Mouse (Mus musculus): ENCODE measurements around the gene Slc35g3. TPM values are rescaled to one million over a fixed set of nuclear protein-coding genes. Genes with fewer than 3 reads are reported as not detected.

Slc35g3 gene
- total RNA-seq, 1 experiment, result 0.22 TPM

GRCm38 (mm10) chr11:69715929-69716328 lies 45.8 kb downstream of the Slc35g3 start:
- Histone ChIP-seq H3K4me3 (ENCODE audit: insufficient read depth in 1 of 2, low read depth in 1 of 2, low read length in 2 of 2, poor library complexity in 1 of 2, severe bottlenecking in 1 of 2) (no peak overlapping the region), H3K4me1 (ENCODE audit: control insufficient read depth in 2 of 2, insufficient read depth in 2 of 2, low read length in 2 of 2, poor library complexity in 1 of 2) (peaks cover 1 to 10% of the 10 kb centered on the region in 2 experiments; a peak in 3 of 4 replicates), H3K27ac (ENCODE audit: insufficient read depth, low read depth, low read length, poor library complexity, severe bottlenecking) (no peak overlapping the region), H3K9me3 (ENCODE audit: control insufficient read depth, insufficient read depth, low read depth, low read length) (no peaks in the 10 kb centered on the region), H3K9ac (ENCODE audit: insufficient read depth, low read depth, low read length, poor library complexity, severe bottlenecking) (no peak overlapping the region), H3K36me3 (ENCODE audit: control insufficient read depth, insufficient read depth, low read length, poor library complexity, severe bottlenecking) (no peaks in the 10 kb centered on the region)
- TF ChIP-seq HCFC1 (IDR thresholded peaks at IDR 0.05; ENCODE audit: borderline replicate concordance, insufficient read depth, low read length) (no peak), ZC3H11A (IDR thresholded peaks at IDR 0.05; ENCODE audit: borderline replicate concordance, low read depth, low read length) (no peak), MAFK (IDR thresholded peaks at IDR 0.05; ENCODE audit: insufficient read depth, low read depth, low read length) (no peak), CHD2 (IDR thresholded peaks at IDR 0.05; ENCODE audit: low read depth, low read length) (no peak), ZNF384 (IDR thresholded peaks at IDR 0.05; ENCODE audit: low read depth, low read length) (peak; percentile 69)
- in situ Hi-C loops (cut with MboI; ENCODE audit: low sequenced_read_pairs in 2 of 2, unreplicated experiment in 2 of 2), result loop anchor here in 1 of 2 experiments (10.0 kb wide), 1 partner anchor 61 kb away; the partner anchor contains the start of gene Sox15
- no peak for DNase-seq (ENCODE audit: low read depth, low spot score)

DNA sequence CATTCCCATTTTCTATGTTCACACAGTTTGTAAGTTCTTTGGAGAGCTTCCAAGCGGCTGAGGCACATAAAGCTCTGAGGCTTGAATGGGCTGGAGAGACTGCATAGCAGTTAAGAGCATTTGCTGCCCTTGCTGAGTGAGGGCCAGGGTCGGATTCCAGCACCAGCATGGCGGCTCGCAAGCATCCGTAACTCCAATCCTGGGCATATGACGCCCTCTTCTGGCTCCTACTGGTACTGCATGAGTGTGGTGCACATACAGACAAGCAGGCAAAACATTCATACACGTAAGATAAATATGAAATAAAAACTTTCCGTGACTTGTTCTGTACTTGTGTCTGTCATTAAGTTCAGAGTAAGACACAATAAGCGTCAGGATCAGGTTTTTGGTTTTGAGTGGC lies 46.3 kb downstream of the Slc35g3 start:
- TF ChIP-seq HCFC1 (IDR thresholded peaks at IDR 0.05; ENCODE audit: borderline replicate concordance, insufficient read depth, low read length) (0 out of 2 replicates have a peak, but pooled peaks have one; percentile 61), ZC3H11A (IDR thresholded peaks at IDR 0.05; ENCODE audit: borderline replicate concordance, low read depth, low read length) (peak; percentile 91), ZNF384 (IDR thresholded peaks at IDR 0.05; ENCODE audit: low read depth, low read length) (peak; percentile 50; the same call in 1 of the 2 replicates), CHD2 (IDR thresholded peaks at IDR 0.05; ENCODE audit: low read depth, low read length) (no peak), MAFK (IDR thresholded peaks at IDR 0.05; ENCODE audit: insufficient read depth, low read depth, low read length) (no peak)
- no peaks in the 10 kb centered on the region for H3K9me3 ChIP-seq (ENCODE audit: control insufficient read depth, insufficient read depth, low read depth, low read length)
- H3K4me1 ChIP-seq (ENCODE audit: control insufficient read depth in 2 of 2, insufficient read depth in 2 of 2, low read length in 2 of 2, poor library complexity in 1 of 2), result peaks cover 1 to 12% of the 10 kb centered on the region in 2 experiments; a peak in 3 of 4 replicates
- peak overlapping the region in 1 of 2 experiments; percentile 59; a peak in 2 of 4 replicates for H3K4me3 ChIP-seq (ENCODE audit: insufficient read depth in 1 of 2, low read depth in 1 of 2, low read length in 2 of 2, poor library complexity in 1 of 2, severe bottlenecking in 1 of 2)
- in situ Hi-C loops (cut with MboI; ENCODE audit: low sequenced_read_pairs in 2 of 2, unreplicated experiment in 2 of 2), result loop anchor here in 1 of 2 experiments (10.0 kb wide), 1 partner anchor 61 kb away; the partner anchor contains the start of gene Sox15
- H3K9ac ChIP-seq (ENCODE audit: insufficient read depth, low read depth, low read length, poor library complexity, severe bottlenecking), result peak overlapping the region; percentile 63
- H3K27ac ChIP-seq (ENCODE audit: insufficient read depth, low read depth, low read length, poor library complexity, severe bottlenecking), result peak overlapping the region; percentile 88
- H3K36me3 ChIP-seq (ENCODE audit: control insufficient read depth, insufficient read depth, low read length, poor library complexity, severe bottlenecking), result no peaks in the 10 kb centered on the region
- DNase-seq (ENCODE audit: low read depth, low spot score), result peak; percentile 87

DNA sequence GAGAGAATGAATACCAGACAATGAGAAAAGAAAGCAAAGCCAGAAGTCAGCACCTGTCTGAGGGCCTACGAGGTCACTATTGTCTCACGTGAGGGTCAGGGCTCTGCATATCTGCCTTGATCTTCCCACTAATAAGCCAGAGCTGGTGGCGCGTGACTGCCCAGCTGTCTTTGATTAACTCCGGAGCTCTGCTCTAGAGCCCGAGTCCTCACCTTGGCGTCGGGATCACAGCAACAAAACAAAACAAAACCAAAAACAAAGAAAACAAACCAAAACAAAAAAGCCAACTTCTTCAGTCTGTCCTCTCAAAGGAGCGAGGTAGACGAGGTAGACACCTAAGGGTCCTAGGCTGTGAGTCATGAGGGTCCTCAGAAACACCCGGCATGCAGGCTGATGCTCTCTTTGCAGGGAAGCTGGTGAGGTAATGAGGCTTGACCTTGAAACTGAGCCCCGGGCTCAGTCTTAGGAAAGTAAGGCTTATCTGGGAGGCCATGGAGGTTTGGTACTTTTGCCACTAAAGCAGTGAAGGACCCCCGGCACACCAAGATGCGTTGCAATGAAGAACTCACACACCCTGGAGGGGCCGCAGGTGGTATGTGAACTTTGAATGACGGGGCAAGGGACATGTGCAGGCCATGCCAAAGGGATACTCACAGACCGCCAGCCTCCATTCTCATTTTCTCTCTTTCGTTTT lies 47.0 kb downstream of the Slc35g3 start:
- Histone ChIP-seq H3K27ac (ENCODE audit: insufficient read depth, low read depth, low read length, poor library complexity, severe bottlenecking) (peak overlapping the region; percentile 88), H3K4me3 (ENCODE audit: insufficient read depth in 1 of 2, low read depth in 1 of 2, low read length in 2 of 2, poor library complexity in 1 of 2, severe bottlenecking in 1 of 2) (peak overlapping the region in 1 of 2 experiments; percentile 59; a peak in 2 of 4 replicates), H3K4me1 (ENCODE audit: control insufficient read depth in 2 of 2, insufficient read depth in 2 of 2, low read length in 2 of 2, poor library complexity in 1 of 2) (peaks cover 1 to 14% of the 10 kb centered on the region in 2 experiments; a peak in 3 of 4 replicates), H3K36me3 (ENCODE audit: control insufficient read depth, insufficient read depth, low read length, poor library complexity, severe bottlenecking) (no peaks in the 10 kb centered on the region), H3K9ac (ENCODE audit: insufficient read depth, low read depth, low read length, poor library complexity, severe bottlenecking) (peak overlapping the region; percentile 63), H3K9me3 (ENCODE audit: control insufficient read depth, insufficient read depth, low read depth, low read length) (no peaks in the 10 kb centered on the region)
- DNase-seq (ENCODE audit: low read depth, low spot score), result no peak
- no peak for TF ChIP-seq CHD2 (IDR thresholded peaks at IDR 0.05; ENCODE audit: low read depth, low read length)
- no peak for TF ChIP-seq HCFC1 (IDR thresholded peaks at IDR 0.05; ENCODE audit: borderline replicate concordance, insufficient read depth, low read length)
- no peak for TF ChIP-seq ZC3H11A (IDR thresholded peaks at IDR 0.05; ENCODE audit: borderline replicate concordance, low read depth, low read length)
- no peak for TF ChIP-seq MAFK (IDR thresholded peaks at IDR 0.05; ENCODE audit: insufficient read depth, low read depth, low read length)
- no peak for TF ChIP-seq ZNF384 (IDR thresholded peaks at IDR 0.05; ENCODE audit: low read depth, low read length)
- in situ Hi-C loops (cut with MboI; ENCODE audit: low sequenced_read_pairs in 2 of 2, unreplicated experiment in 2 of 2), result loop anchor here in 1 of 2 experiments (10.0 kb wide), 1 partner anchor 60 kb away; the partner anchor contains the start of gene Sox15

GRCm38 (mm10) chr11:69712954-69713672 lies 48.7 kb downstream of the Slc35g3 start:
- in situ Hi-C loops (cut with MboI; ENCODE audit: low sequenced_read_pairs in 2 of 2, unreplicated experiment in 2 of 2), result loop anchor here in 1 of 2 experiments (10.0 kb wide), 1 partner anchor 58 kb away; the partner anchor contains the start of gene Sox15
- no peaks in the 10 kb centered on the region for H3K36me3 ChIP-seq (ENCODE audit: control insufficient read depth, insufficient read depth, low read length, poor library complexity, severe bottlenecking)
- peak; percentile 98 for TF ChIP-seq MAFK (IDR thresholded peaks at IDR 0.05; ENCODE audit: insufficient read depth, low read depth, low read length)
- no peak for TF ChIP-seq HCFC1 (IDR thresholded peaks at IDR 0.05; ENCODE audit: borderline replicate concordance, insufficient read depth, low read length)
- no peak for TF ChIP-seq CHD2 (IDR thresholded peaks at IDR 0.05; ENCODE audit: low read depth, low read length)
- TF ChIP-seq ZC3H11A (IDR thresholded peaks at IDR 0.05; ENCODE audit: borderline replicate concordance, low read depth, low read length), result no peak
- no peak for TF ChIP-seq ZNF384 (IDR thresholded peaks at IDR 0.05; ENCODE audit: low read depth, low read length)
- no peak for DNase-seq (ENCODE audit: low read depth, low spot score)
- H3K4me1 ChIP-seq (ENCODE audit: control insufficient read depth in 2 of 2, insufficient read depth in 2 of 2, low read length in 2 of 2, poor library complexity in 1 of 2), result peaks cover 9 to 20% of the 10 kb centered on the region in 2 experiments
- no peaks in the 10 kb centered on the region for H3K9me3 ChIP-seq (ENCODE audit: control insufficient read depth, insufficient read depth, low read depth, low read length)
- H3K4me3 ChIP-seq (ENCODE audit: insufficient read depth in 1 of 2, low read depth in 1 of 2, low read length in 2 of 2, poor library complexity in 1 of 2, severe bottlenecking in 1 of 2), result peak overlapping the region; percentile 7 to 41; a peak in 1 of 4 replicates
- peak overlapping the region; percentile 55; the same call in 1 of the 2 replicates for H3K9ac ChIP-seq (ENCODE audit: insufficient read depth, low read depth, low read length, poor library complexity, severe bottlenecking)
- peak overlapping the region; percentile 79 for H3K27ac ChIP-seq (ENCODE audit: insufficient read depth, low read depth, low read length, poor library complexity, severe bottlenecking)

Data from ES-E14 (cell line).